Mouse (Mus musculus): ENCODE data around the gene Snx29. TPM values are rescaled to one million over a fixed set of nuclear protein-coding genes. Genes with fewer than 3 reads are reported as not detected.

Snx29 gene
- polyA plus RNA-seq, 1 experiment from 2014 or later = 13.2 TPM

GRCm38 (mm10) chr16:11476968-11477367 is 154.3 kb downstream of the Snx29 start:
- no peaks in the 10 kb centered on the region for H3K9me3 ChIP-seq
- no peaks in the 10 kb centered on the region for H3K27me3 ChIP-seq
- H3K4me1 ChIP-seq = no peaks in the 10 kb centered on the region
- no peak overlapping the region for H3K27ac ChIP-seq
- no peak for ATAC-seq (ENCODE audit: insufficient number of reproducible peaks, low FRiP score, low TSS enrichment, low read depth)
- WGBS = 73% methylated on average over 2 of the region's 2 CpGs
- H3K9ac ChIP-seq = no peak overlapping the region
- H3K4me3 ChIP-seq = no peak overlapping the region
- no peaks in the 10 kb centered on the region for H3K36me3 ChIP-seq
- no peak overlapping the region for H3K4me2 ChIP-seq

GRCm38 (mm10) chr16:11477591-11477990 is 154.9 kb downstream of the Snx29 start:
- WGBS = 70% methylated on average over 5 of the region's 5 CpGs
- H3K9me3 ChIP-seq = no peaks in the 10 kb centered on the region
- no peak overlapping the region for H3K9ac ChIP-seq
- H3K27ac ChIP-seq = no peak overlapping the region
- H3K4me3 ChIP-seq = no peak overlapping the region
- H3K4me2 ChIP-seq = no peak overlapping the region
- ATAC-seq (ENCODE audit: insufficient number of reproducible peaks, low FRiP score, low TSS enrichment, low read depth) = no peak
- no peaks in the 10 kb centered on the region for H3K36me3 ChIP-seq
- H3K4me1 ChIP-seq = no peaks in the 10 kb centered on the region
- no peaks in the 10 kb centered on the region for H3K27me3 ChIP-seq

- ATAC-seq (ENCODE audit: insufficient number of reproducible peaks, low FRiP score, low TSS enrichment, low read depth) = no peak
- Histone ChIP-seq H3K27ac (no peak overlapping the region), H3K4me2 (no peak overlapping the region), H3K9ac (no peak overlapping the region), H3K36me3 (no peaks in the 10 kb centered on the region), H3K27me3 (no peaks in the 10 kb centered on the region), H3K9me3 (no peaks in the 10 kb centered on the region), H3K4me1 (no peaks in the 10 kb centered on the region), H3K4me3 (no peak overlapping the region)
- 67% methylated on average over 4 of the region's 4 CpGs for WGBS
Observed at GRCm38 (mm10) chr16:11479605-11480004, 156.9 kb downstream of the Snx29 start.

GRCm38 (mm10) chr16:11482189-11482588 is 159.5 kb downstream of the Snx29 start:
- no peak overlapping the region for H3K9ac ChIP-seq

GRCm38 (mm10) chr16:11494895-11495294 is 172.2 kb downstream of the Snx29 start:
- Histone ChIP-seq H3K4me1 (peaks cover 13% of the 10 kb centered on the region; the same call in 1 of the 2 replicates), H3K36me3 (no peaks in the 10 kb centered on the region), H3K4me3 (no peak overlapping the region), H3K27me3 (no peaks in the 10 kb centered on the region), H3K4me2 (no peak overlapping the region), H3K9me3 (no peaks in the 10 kb centered on the region), H3K27ac (no peak overlapping the region), H3K9ac (no peak overlapping the region)
- ATAC-seq (ENCODE audit: insufficient number of reproducible peaks, low FRiP score, low TSS enrichment, low read depth) = no peak
- 41% methylated on average over 7 of the region's 7 CpGs for WGBS

More at GRCm38 (mm10) chr16:11482189-11482588, 159.5 kb downstream of the Snx29 start:
- Histone ChIP-seq H3K9me3 (no peaks in the 10 kb centered on the region), H3K27me3 (no peaks in the 10 kb centered on the region), H3K27ac (no peak overlapping the region), H3K36me3 (no peaks in the 10 kb centered on the region), H3K4me2 (no peak overlapping the region), H3K4me3 (no peak overlapping the region), H3K4me1 (no peaks in the 10 kb centered on the region)
- ATAC-seq (ENCODE audit: insufficient number of reproducible peaks, low FRiP score, low TSS enrichment, low read depth) = peak; percentile 24; the same call in 1 of the 2 replicates
- 88% methylated on average over 2 of the region's 2 CpGs for WGBS

GRCm38 (mm10) chr16:11495923-11496616 is 173.4 kb downstream of the Snx29 start:
- no peak overlapping the region for H3K9ac ChIP-seq
- 82% methylated on average over 10 of the region's 10 CpGs for WGBS
- H3K9me3 ChIP-seq = no peaks in the 10 kb centered on the region
- H3K4me1 ChIP-seq = peaks cover 13% of the 10 kb centered on the region; the same call in 1 of the 2 replicates
- no peak overlapping the region for H3K27ac ChIP-seq
- no peak overlapping the region for H3K4me3 ChIP-seq
- no peaks in the 10 kb centered on the region for H3K36me3 ChIP-seq
- H3K27me3 ChIP-seq = no peaks in the 10 kb centered on the region
- ATAC-seq (ENCODE audit: insufficient number of reproducible peaks, low FRiP score, low TSS enrichment, low read depth) = no peak
- H3K4me2 ChIP-seq = no peak overlapping the region

- no peak for ATAC-seq (ENCODE audit: insufficient number of reproducible peaks, low FRiP score, low TSS enrichment, low read depth)
- WGBS = 71% methylated on average over 3 of the region's 3 CpGs
Observed at GRCm38 (mm10) chr16:11496721-11497120, 174.0 kb downstream of the Snx29 start.

GRCm38 (mm10) chr16:11500061-11500460 is 177.4 kb downstream of the Snx29 start:
- no peak overlapping the region for H3K4me3 ChIP-seq
- no peak overlapping the region for H3K27ac ChIP-seq
- H3K36me3 ChIP-seq = no peaks in the 10 kb centered on the region
- H3K27me3 ChIP-seq = no peaks in the 10 kb centered on the region
- no peak overlapping the region for H3K9ac ChIP-seq
- no peak for ATAC-seq (ENCODE audit: insufficient number of reproducible peaks, low FRiP score, low TSS enrichment, low read depth)
- H3K4me1 ChIP-seq = peaks cover 12% of the 10 kb centered on the region; the same call in 1 of the 2 replicates
- no peaks in the 10 kb centered on the region for H3K9me3 ChIP-seq
- no peak overlapping the region for H3K4me2 ChIP-seq
- WGBS = 74% methylated on average over 4 of the region's 4 CpGs

More at GRCm38 (mm10) chr16:11496721-11497120, 174.0 kb downstream of the Snx29 start:
- H3K4me2 ChIP-seq = no peak overlapping the region
- peaks cover 14% of the 10 kb centered on the region; the same call in 1 of the 2 replicates for H3K4me1 ChIP-seq
- no peaks in the 10 kb centered on the region for H3K27me3 ChIP-seq
- H3K9me3 ChIP-seq = no peaks in the 10 kb centered on the region
- no peak overlapping the region for H3K27ac ChIP-seq
- H3K9ac ChIP-seq = no peak overlapping the region
- no peak overlapping the region for H3K4me3 ChIP-seq
- H3K36me3 ChIP-seq = no peaks in the 10 kb centered on the region

GRCm38 (mm10) chr16:11501138-11501537 is 178.4 kb downstream of the Snx29 start:
- 83% methylated on average over 3 of the region's 3 CpGs for WGBS
- no peak overlapping the region for H3K27ac ChIP-seq
- no peak overlapping the region for H3K4me2 ChIP-seq
- no peaks in the 10 kb centered on the region for H3K27me3 ChIP-seq
- H3K9me3 ChIP-seq = no peaks in the 10 kb centered on the region
- no peak for ATAC-seq (ENCODE audit: insufficient number of reproducible peaks, low FRiP score, low TSS enrichment, low read depth)
- peaks cover 20% of the 10 kb centered on the region for H3K4me1 ChIP-seq
- H3K36me3 ChIP-seq = no peaks in the 10 kb centered on the region
- no peak overlapping the region for H3K9ac ChIP-seq
- H3K4me3 ChIP-seq = no peak overlapping the region

- Histone ChIP-seq H3K36me3 (no peaks in the 10 kb centered on the region), H3K4me2 (no peak overlapping the region), H3K27ac (no peak overlapping the region), H3K27me3 (no peaks in the 10 kb centered on the region), H3K4me1 (peaks cover 22% of the 10 kb centered on the region), H3K9me3 (no peaks in the 10 kb centered on the region), H3K9ac (no peak overlapping the region), H3K4me3 (no peak overlapping the region)
- ATAC-seq (ENCODE audit: insufficient number of reproducible peaks, low FRiP score, low TSS enrichment, low read depth) = no peak
- 73% methylated on average over 2 of the region's 2 CpGs for WGBS
Observed at GRCm38 (mm10) chr16:11501611-11502010, 178.9 kb downstream of the Snx29 start.

- Histone ChIP-seq H3K4me2 (no peak overlapping the region), H3K27ac (no peak overlapping the region), H3K9ac (no peak overlapping the region), H3K9me3 (no peaks in the 10 kb centered on the region), H3K36me3 (no peaks in the 10 kb centered on the region), H3K4me1 (peaks cover 13% of the 10 kb centered on the region; the same call in 1 of the 2 replicates), H3K4me3 (no peak overlapping the region), H3K27me3 (no peaks in the 10 kb centered on the region)
- no peak for ATAC-seq (ENCODE audit: insufficient number of reproducible peaks, low FRiP score, low TSS enrichment, low read depth)
- WGBS = 67% methylated on average over 2 of the region's 2 CpGs
Observed at GRCm38 (mm10) chr16:11504666-11505491, 182.2 kb downstream of the Snx29 start.

Measured in limb, embryonic 15.5 days (tissue).